Mouse (Mus musculus): ENCODE data around the gene G6pc2. TPM values are rescaled to one million over a fixed set of nuclear protein-coding genes. Genes with fewer than 3 reads are reported as not detected.

G6pc2 gene
- polyA plus RNA-seq, 1 experiment from 2014 or later = not detected

DNA sequence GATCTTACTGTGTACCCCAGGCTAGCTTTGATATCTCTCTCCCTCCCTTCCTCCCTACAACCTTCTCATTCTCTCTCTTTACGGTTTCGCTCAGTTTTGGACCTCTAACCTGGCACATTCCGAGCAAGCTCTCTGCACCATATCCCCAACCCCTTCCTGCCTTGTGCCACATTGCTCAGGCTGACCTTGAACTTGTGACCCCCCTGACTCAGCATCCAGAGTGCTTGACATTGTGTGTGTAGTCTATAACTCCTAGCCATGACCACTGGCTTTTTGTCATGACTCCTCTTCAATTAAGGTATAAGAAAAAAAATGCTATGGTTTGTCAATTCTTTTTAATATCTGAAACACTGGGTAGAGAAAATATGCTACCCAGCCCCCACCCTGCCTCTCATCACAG, 1.2 kb upstream of the G6pc2 start:
- Histone ChIP-seq H3K4me3 (ENCODE audit: low read depth, low read length) (no peak overlapping the region), H3K4me1 (replicated peaks; ENCODE audit: control insufficient read depth, insufficient read depth, low read length) (0 out of 2 replicates have a peak, but pooled peaks cover 3% of the 10 kb centered on the region), H3K9me3 (ENCODE audit: control insufficient read depth) (no peaks in the 10 kb centered on the region), H3K27me3 (replicated peaks; ENCODE audit: control insufficient read depth, insufficient read depth, low read length) (no peaks in the 10 kb centered on the region), H3K9ac (ENCODE audit: low read depth, low read length) (no peak overlapping the region), H3K27ac (ENCODE audit: low read depth, low read length) (no peak overlapping the region), H3K36me3 (ENCODE audit: control insufficient read depth, insufficient read depth) (no peaks in the 10 kb centered on the region), H3K4me2 (replicated peaks; ENCODE audit: low read depth) (no peak overlapping the region)
- no peak for ATAC-seq
- WGBS = 89% methylated on average over 3 of the region's 3 CpGs
- TF ChIP-seq CTCF (IDR thresholded peaks at IDR 0.05; ENCODE audit: low read depth) = no peak

DNA sequence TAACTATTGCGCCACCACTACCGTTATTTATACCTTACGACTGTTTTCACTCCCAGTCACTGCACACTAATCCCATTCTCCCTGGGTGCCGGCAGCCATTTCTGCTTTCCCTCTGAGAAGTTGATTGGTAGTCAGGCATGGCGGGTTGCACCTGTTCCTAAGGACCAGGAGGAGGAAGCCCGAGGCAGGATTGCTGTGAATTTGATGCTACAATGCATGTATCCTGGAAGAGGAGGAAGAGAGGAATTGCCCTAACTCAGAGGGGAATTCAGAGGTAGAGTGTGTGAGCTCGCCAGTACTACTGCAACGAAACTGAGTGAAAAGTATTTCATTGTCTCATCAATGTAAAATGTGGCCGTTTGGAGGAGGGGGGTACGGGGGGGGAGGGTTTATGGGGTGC, 1.8 kb downstream of the G6pc2 start:
- no peak for TF ChIP-seq CTCF (IDR thresholded peaks at IDR 0.05; ENCODE audit: low read depth)
- no peaks in the 10 kb centered on the region for H3K27me3 ChIP-seq (replicated peaks; ENCODE audit: control insufficient read depth, insufficient read depth, low read length)
- WGBS = 73% methylated on average over 10 of the region's 10 CpGs
- H3K4me3 ChIP-seq (ENCODE audit: low read depth, low read length) = no peak overlapping the region
- H3K4me1 ChIP-seq (replicated peaks; ENCODE audit: control insufficient read depth, insufficient read depth, low read length) = no peaks in the 10 kb centered on the region
- H3K27ac ChIP-seq (ENCODE audit: low read depth, low read length) = no peak overlapping the region
- H3K4me2 ChIP-seq (replicated peaks; ENCODE audit: low read depth) = no peak overlapping the region
- no peak for ATAC-seq
- no peaks in the 10 kb centered on the region for H3K36me3 ChIP-seq (ENCODE audit: control insufficient read depth, insufficient read depth)
- H3K9ac ChIP-seq (ENCODE audit: low read depth, low read length) = no peak overlapping the region
- H3K9me3 ChIP-seq (ENCODE audit: control insufficient read depth) = no peaks in the 10 kb centered on the region

DNA sequence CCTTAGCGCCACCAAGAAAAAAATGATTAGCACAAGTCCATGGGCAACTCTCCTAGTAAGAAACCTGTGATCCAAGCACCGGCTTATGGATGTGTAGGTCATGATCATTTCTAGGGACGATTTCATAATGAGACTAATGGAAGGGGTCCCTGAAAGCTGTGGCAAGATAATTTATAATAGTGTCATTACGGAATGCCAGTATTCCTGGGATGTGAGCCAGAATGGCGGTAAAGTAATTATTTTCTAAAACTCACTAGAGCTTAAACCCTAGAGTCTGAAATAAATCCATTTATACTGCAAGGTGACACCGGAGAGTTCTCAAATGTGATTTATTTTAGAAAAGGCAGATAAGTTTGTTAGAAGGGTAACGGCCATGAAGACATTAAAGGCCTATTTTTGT, 4.4 kb downstream of the G6pc2 start:
- Histone ChIP-seq H3K4me1 (replicated peaks; ENCODE audit: control insufficient read depth, insufficient read depth, low read length) (no peaks in the 10 kb centered on the region), H3K36me3 (ENCODE audit: control insufficient read depth, insufficient read depth) (no peaks in the 10 kb centered on the region), H3K9me3 (ENCODE audit: control insufficient read depth) (no peaks in the 10 kb centered on the region), H3K4me2 (replicated peaks; ENCODE audit: low read depth) (no peak overlapping the region), H3K27ac (ENCODE audit: low read depth, low read length) (no peak overlapping the region), H3K9ac (ENCODE audit: low read depth, low read length) (no peak overlapping the region), H3K4me3 (ENCODE audit: low read depth, low read length) (no peak overlapping the region), H3K27me3 (replicated peaks; ENCODE audit: control insufficient read depth, insufficient read depth, low read length) (no peaks in the 10 kb centered on the region)
- no peak for ATAC-seq
- WGBS = 72% methylated on average over 7 of the region's 7 CpGs
- TF ChIP-seq CTCF (IDR thresholded peaks at IDR 0.05; ENCODE audit: low read depth) = no peak

DNA sequence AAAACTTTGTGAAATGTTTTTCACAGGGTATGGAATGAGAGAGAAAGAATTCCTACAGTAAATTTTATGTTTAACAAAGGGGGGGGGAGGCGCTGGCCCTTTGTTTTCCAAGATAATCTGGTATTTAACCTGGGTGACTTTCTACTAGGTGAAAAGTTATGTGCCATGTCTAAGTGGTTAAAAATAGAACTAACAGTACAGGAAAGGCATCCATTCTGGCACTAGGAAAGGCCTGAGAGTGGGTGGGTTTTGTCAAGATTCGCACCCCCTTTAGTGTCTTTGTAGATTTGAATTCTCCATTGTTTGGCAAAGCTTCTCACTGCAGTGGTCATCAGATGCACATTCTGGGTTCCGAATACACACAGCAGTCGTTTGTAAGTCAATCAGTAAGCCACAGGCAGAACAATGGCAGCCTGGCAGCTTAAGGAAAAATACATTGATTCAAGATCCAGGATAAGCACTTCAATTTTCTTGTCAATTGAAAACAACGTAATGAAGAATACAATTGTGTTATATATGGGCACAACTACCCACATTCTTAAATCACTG, 11.1 kb downstream of the G6pc2 start:
- TF ChIP-seq CTCF (IDR thresholded peaks at IDR 0.05; ENCODE audit: low read depth) = no peak
- Histone ChIP-seq H3K27ac (ENCODE audit: low read depth, low read length) (no peak overlapping the region), H3K9ac (ENCODE audit: low read depth, low read length) (no peak overlapping the region), H3K9me3 (ENCODE audit: control insufficient read depth) (no peaks in the 10 kb centered on the region), H3K4me2 (replicated peaks; ENCODE audit: low read depth) (no peak overlapping the region), H3K36me3 (ENCODE audit: control insufficient read depth, insufficient read depth) (no peaks in the 10 kb centered on the region), H3K27me3 (replicated peaks; ENCODE audit: control insufficient read depth, insufficient read depth, low read length) (no peaks in the 10 kb centered on the region), H3K4me1 (replicated peaks; ENCODE audit: control insufficient read depth, insufficient read depth, low read length) (no peaks in the 10 kb centered on the region; the same call in 1 of the 2 replicates), H3K4me3 (ENCODE audit: low read depth, low read length) (no peak overlapping the region)
- WGBS = 57% methylated on average over 5 of the region's 5 CpGs
- no peak for ATAC-seq

GRCm38 (mm10) chr2:69222815-69223214, 11.9 kb downstream of the G6pc2 start:
- Histone ChIP-seq H3K36me3 (ENCODE audit: control insufficient read depth, insufficient read depth) (no peaks in the 10 kb centered on the region), H3K27me3 (replicated peaks; ENCODE audit: control insufficient read depth, insufficient read depth, low read length) (no peaks in the 10 kb centered on the region), H3K4me3 (ENCODE audit: low read depth, low read length) (no peak overlapping the region), H3K9me3 (ENCODE audit: control insufficient read depth) (no peaks in the 10 kb centered on the region), H3K4me1 (replicated peaks; ENCODE audit: control insufficient read depth, insufficient read depth, low read length) (no peaks in the 10 kb centered on the region; the same call in 1 of the 2 replicates), H3K4me2 (replicated peaks; ENCODE audit: low read depth) (no peak overlapping the region), H3K9ac (ENCODE audit: low read depth, low read length) (no peak overlapping the region), H3K27ac (ENCODE audit: low read depth, low read length) (no peak overlapping the region)
- no peak for ATAC-seq
- TF ChIP-seq CTCF (IDR thresholded peaks at IDR 0.05; ENCODE audit: low read depth) = no peak
- 86% methylated on average over 10 of the region's 10 CpGs for WGBS

DNA sequence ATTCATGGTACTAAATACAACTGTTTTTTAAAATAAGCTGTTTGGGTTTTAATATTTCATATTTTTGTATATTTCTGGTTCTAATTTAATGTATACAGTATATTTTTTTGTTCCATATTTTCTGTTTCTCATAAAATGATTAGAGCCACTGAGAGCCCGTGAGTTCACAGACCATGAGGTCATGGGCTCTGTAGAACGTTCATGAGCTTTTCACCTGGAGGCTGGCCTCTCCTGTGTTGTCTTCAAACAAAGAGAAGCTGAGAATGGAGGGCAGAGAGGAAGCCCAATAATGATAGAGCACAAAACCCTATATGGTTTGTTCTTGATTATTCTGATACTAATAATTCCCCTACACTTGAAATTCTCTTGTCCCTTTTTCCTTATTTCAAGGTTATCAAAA, 13.9 kb downstream of the G6pc2 start:
- no peak overlapping the region for H3K4me3 ChIP-seq (ENCODE audit: low read depth, low read length)
- H3K27ac ChIP-seq (ENCODE audit: low read depth, low read length) = no peak overlapping the region
- no peak for TF ChIP-seq CTCF (IDR thresholded peaks at IDR 0.05; ENCODE audit: low read depth)
- H3K4me1 ChIP-seq (replicated peaks; ENCODE audit: control insufficient read depth, insufficient read depth, low read length) = no peaks in the 10 kb centered on the region; the same call in 1 of the 2 replicates
- no peak overlapping the region for H3K9ac ChIP-seq (ENCODE audit: low read depth, low read length)
- H3K36me3 ChIP-seq (ENCODE audit: control insufficient read depth, insufficient read depth) = no peaks in the 10 kb centered on the region
- no peaks in the 10 kb centered on the region for H3K27me3 ChIP-seq (replicated peaks; ENCODE audit: control insufficient read depth, insufficient read depth, low read length)
- H3K9me3 ChIP-seq (ENCODE audit: control insufficient read depth) = no peaks in the 10 kb centered on the region
- no peak overlapping the region for H3K4me2 ChIP-seq (replicated peaks; ENCODE audit: low read depth)
- no peak for ATAC-seq
- WGBS = 49% methylated on average over 2 of the region's 2 CpGs

DNA sequence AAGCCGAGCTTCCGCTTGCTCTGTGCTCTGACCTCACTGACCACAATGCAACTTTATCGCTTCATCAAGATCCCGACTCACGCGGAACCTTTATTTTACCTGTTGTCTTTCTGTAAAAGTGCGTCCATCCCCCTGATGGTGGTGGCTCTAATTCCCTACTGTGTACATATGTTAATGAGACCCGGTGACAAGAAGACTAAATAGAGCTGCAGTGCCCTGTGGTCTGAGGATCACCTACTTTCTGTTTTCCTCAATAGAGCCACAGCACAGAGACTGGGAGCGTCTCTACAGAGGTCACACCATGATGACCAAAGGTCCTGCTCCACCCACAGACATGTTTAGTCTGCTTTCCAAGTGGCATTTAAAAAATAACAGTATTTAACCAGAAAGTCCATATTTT, 16.0 kb downstream of the G6pc2 start:
- no peak for TF ChIP-seq CTCF (IDR thresholded peaks at IDR 0.05; ENCODE audit: low read depth)
- H3K4me2 ChIP-seq (replicated peaks; ENCODE audit: low read depth) = no peak overlapping the region
- H3K27ac ChIP-seq (ENCODE audit: low read depth, low read length) = no peak overlapping the region
- no peak overlapping the region for H3K9ac ChIP-seq (ENCODE audit: low read depth, low read length)
- no peak overlapping the region for H3K4me3 ChIP-seq (ENCODE audit: low read depth, low read length)
- no peak for ATAC-seq
- H3K27me3 ChIP-seq (replicated peaks; ENCODE audit: control insufficient read depth, insufficient read depth, low read length) = no peaks in the 10 kb centered on the region
- H3K4me1 ChIP-seq (replicated peaks; ENCODE audit: control insufficient read depth, insufficient read depth, low read length) = no peaks in the 10 kb centered on the region; the same call in 1 of the 2 replicates
- no peaks in the 10 kb centered on the region for H3K9me3 ChIP-seq (ENCODE audit: control insufficient read depth)
- WGBS = 88% methylated on average over 9 of the region's 9 CpGs
- H3K36me3 ChIP-seq (ENCODE audit: control insufficient read depth, insufficient read depth) = no peaks in the 10 kb centered on the region
